Mouse (Mus musculus) gastrocnemius, postnatal 36 days (tissue): ENCODE measurements around the gene Gm16485. TPM values are rescaled to one million over a fixed set of nuclear protein-coding genes. Genes with fewer than 3 reads are reported as not detected.

ENCODE experiments used
- DNase-seq, 2 experiments: peaks; one replicate each; pipeline ENCODE4 v3.0.0; 2022
- intact Hi-C: fragments of 180-260 bp; cut with DNase I; formaldehyde crosslinking; loops from one replicate; pipeline ENCODE4 v1.15.1; 2025
- long read RNA-seq, 2 experiments: library from polyadenylated mRNA; stranded (forward); transcript quantifications; one replicate each; pipeline ENCODE4 v2.0.0; 2021
- total RNA-seq, 2 experiments: library from RNA; stranded (reverse); gene quantifications; 2 replicates each; pipeline ENCODE4 v1.2.3; 2021

Gene Gm16485
- not detected for total RNA-seq
- long read RNA-seq, experiment 1, result 0 reads
- long read RNA-seq, experiment 2, result 0 reads

DNA sequence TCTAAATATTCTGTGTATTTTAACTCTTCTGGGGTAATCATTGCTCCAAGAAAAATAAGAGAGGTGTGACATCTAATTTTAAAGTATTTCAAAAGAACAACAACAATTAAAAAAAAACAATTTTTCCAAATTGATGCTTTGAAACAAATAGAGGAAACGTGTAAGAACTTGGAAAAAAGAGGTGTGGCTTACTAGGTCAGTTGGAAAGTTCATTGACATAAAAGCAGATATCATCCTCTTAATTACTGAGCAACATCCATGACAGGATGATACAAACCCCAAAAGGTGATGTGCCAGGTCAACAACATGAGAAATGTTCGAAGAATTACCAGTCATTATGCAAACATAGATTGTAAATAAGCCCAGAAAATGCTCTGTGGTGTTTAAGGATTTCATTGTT, at the start of gene Gm16485:
Gm16485 (plus strand) TSS at position 301 of the 400 bp plus-strand sequence.
- intact Hi-C loops, result no loop called here
- DNase-seq, result no peak

GRCm38 (mm10) chr9:8927561-8927960, 44.0 kb upstream of the Gm16485 start:
- DNase-seq, result no peak
- intact Hi-C loops, result no loop called here

- DNase-seq, result no peak
- intact Hi-C loops, result no loop called here
Measured at GRCm38 (mm10) chr9:8937753-8938152, 33.8 kb upstream of the Gm16485 start.

- intact Hi-C loops, result no loop called here
- DNase-seq, result no peak
Measured at GRCm38 (mm10) chr9:8953306-8953705, 18.3 kb upstream of the Gm16485 start.

- peak in 1 of 2 experiments; percentile 4 for DNase-seq
- intact Hi-C loops, result no loop called here
Measured at GRCm38 (mm10) chr9:8964512-8965133, 7.0 kb upstream of the Gm16485 start.

- intact Hi-C loops, result no loop called here
- DNase-seq, result peak; percentile 16 to 31
Measured at GRCm38 (mm10) chr9:8970240-8970639, 1.4 kb upstream of the Gm16485 start.

DNA sequence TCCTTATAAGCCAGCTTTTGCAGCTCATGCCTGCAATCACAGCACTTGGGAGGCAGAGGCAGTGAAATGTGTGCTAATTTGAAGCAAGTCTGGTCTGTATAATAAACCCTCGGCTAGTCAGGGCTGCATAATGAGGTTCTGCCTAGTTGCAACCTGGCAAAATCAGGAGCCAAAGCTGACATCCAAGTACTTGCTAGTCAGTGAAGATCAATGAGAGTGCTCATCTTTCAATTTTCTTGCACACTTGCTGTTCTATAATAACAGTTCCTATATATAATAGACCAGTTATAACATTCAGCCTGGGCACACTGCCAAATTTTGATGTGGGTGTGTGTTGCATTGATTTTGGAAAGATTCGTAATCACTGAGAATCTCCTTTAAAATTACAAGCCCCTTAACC, 6.2 kb downstream of the Gm16485 start:
- intact Hi-C loops, result no loop called here
- DNase-seq, result no peak

DNA sequence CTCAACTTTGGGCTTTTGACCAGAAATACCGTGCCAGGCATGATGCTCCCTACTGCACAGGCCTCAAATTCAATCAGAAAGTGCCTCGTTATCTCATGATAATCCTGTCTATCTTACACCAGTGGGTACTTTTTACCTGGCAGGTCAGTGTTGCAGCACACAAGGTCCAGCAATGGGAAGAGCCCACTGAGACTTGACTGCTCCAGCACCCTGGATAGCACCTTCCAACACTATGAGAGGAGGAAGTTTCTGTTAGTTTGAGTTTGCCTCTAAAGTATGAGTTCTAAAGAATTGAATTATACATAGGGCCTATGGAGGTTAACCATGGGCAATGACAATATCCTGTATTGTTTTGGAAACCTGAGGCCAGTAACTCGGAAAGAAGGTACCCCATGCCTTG, 10.7 kb downstream of the Gm16485 start:
- intact Hi-C loops, result no loop called here
- no peak for DNase-seq

- DNase-seq, result no peak
- intact Hi-C loops, result no loop called here
Measured at GRCm38 (mm10) chr9:8996494-8996893, 24.9 kb downstream of the Gm16485 start.

- DNase-seq, result no peak
- intact Hi-C loops, result no loop called here
Measured at GRCm38 (mm10) chr9:9001170-9001569, 29.6 kb downstream of the Gm16485 start.

DNA sequence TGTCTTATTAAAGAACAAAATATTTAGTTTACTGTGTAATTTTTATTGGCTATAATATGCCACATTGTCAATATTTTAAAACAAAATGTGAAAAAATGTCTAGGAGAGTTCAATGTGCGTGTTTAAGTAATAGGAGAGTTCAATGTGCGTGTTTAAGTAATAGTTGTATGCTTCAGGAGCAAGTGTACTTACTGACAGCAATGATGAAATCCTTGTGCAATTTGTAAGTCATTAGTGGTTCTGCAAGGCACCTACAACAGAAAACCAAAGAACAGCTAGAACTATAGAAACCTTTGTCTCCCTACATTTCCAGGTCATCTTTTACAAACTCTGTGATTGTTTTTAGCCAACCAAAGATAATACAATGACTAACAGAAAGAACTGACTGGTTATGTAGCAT, 43.5 kb downstream of the Gm16485 start:
- no peak for DNase-seq
- intact Hi-C loops, result no loop called here

Other genes starting within 250 kb of the Gm16485 start
- not detected for gene Pgr, start 72.0 kb upstream of the Gm16485 start, total RNA-seq